Mouse (Mus musculus): ENCODE measurements around the gene Ubr1. TPM values are rescaled to one million over a fixed set of nuclear protein-coding genes. Genes with fewer than 3 reads are reported as not detected.

Gene Ubr1
- polyA plus RNA-seq, 1 experiment from 2014 or later: 23.2 TPM

GRCm38 (mm10) chr2:120970045-120970539, 423 bp downstream of the Ubr1 start:
- under 1% methylated on average over 23 of the region's 23 CpGs for WGBS
- Histone ChIP-seq H3K27ac (replicated peaks) (peak overlapping the region; percentile 95), H3K27me3 (ENCODE audit: low read depth, poor library complexity, severe bottlenecking) (peaks cover 4% of the 10 kb centered on the region; the same call in 1 of the 2 replicates), H3K9me3 (replicated peaks) (no peaks in the 10 kb centered on the region), H3K36me3 (peaks cover 5% of the 10 kb centered on the region; the same call in 1 of the 2 replicates), H3K4me1 (peaks cover 29% of the 10 kb centered on the region), H3K4me3 (peak overlapping the region; percentile 88)
- DNase-seq (ENCODE audit: low spot score): no peak

DNA sequence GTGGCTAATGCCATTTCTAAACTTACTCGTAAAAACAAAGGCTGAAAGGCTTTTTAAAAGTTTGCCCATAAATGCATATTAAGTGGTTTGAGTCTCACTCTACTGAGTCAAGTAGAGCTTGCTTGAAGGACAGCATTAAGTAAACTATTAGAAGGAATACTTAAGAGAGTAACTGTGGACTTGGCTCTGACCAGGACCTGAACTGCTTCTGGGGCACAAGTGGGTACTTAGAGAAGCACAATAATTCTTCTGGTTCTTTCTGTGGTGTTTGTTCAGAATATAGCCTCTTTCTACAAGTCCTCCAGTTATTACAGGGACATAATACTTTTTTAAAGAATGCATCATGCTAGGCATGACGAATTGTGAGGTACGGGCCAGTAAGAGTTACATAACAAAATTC, 5.0 kb downstream of the Ubr1 start:
- 93% methylated on average over 3 of the region's 3 CpGs for WGBS
- DNase-seq (ENCODE audit: low spot score): no peak
- Histone ChIP-seq H3K4me3 (no peak overlapping the region), H3K27me3 (ENCODE audit: low read depth, poor library complexity, severe bottlenecking) (no peaks in the 10 kb centered on the region), H3K4me1 (peaks cover 15% of the 10 kb centered on the region), H3K9me3 (replicated peaks) (no peaks in the 10 kb centered on the region), H3K27ac (replicated peaks) (no peak overlapping the region), H3K36me3 (peaks cover 12% of the 10 kb centered on the region)

DNA sequence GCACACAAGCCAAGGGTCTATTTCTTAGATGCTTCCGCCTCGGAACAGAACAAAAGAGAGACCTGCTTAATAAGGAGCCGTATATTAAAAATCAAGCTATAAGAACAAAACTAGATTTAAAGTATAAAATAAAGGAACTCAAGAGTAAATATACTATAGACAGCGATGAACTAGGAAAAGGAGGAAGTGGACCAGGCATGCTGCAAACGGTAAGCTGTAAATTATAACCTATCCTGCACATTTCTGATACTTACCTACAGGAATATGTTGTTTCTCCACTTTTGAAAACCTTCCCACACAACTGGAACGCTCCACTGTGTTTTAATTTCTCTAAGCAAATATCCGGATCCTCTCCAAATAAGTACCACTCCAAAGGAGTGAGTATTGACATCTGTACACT, 7.4 kb downstream of the Ubr1 start:
- H3K4me1 ChIP-seq: no peaks in the 10 kb centered on the region
- H3K27me3 ChIP-seq (ENCODE audit: low read depth, poor library complexity, severe bottlenecking): no peaks in the 10 kb centered on the region
- 93% methylated on average over 7 of the region's 7 CpGs for WGBS
- no peak for DNase-seq (ENCODE audit: low spot score)
- no peak overlapping the region for H3K4me3 ChIP-seq
- no peak overlapping the region for H3K27ac ChIP-seq (replicated peaks)
- no peaks in the 10 kb centered on the region for H3K9me3 ChIP-seq (replicated peaks)
- H3K36me3 ChIP-seq: peaks cover 29% of the 10 kb centered on the region

DNA sequence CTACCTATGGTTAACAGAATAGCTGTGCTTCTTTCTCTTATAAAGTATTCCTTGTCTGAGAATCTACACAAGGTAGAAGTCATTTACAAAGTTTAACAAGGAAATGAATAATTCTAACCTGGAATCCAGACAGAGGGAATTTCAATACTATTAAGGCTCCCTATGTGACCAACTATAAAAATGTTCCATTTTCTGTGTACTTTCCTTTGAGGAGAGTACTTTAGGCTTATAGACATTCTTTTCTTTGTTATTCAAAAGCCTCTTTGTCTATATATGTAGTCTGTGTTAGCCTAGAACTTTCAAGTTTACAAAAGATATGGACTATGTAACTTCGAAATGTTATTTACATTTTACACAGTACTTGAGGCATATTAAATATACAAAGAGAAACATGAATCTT, 10.3 kb downstream of the Ubr1 start:
- H3K9me3 ChIP-seq (replicated peaks): no peaks in the 10 kb centered on the region
- H3K4me3 ChIP-seq: no peak overlapping the region
- no peak overlapping the region for H3K27ac ChIP-seq (replicated peaks)
- DNase-seq (ENCODE audit: low spot score): no peak
- WGBS: 95% methylated on average over 1 of the region's 1 CpGs
- H3K27me3 ChIP-seq (ENCODE audit: low read depth, poor library complexity, severe bottlenecking): no peaks in the 10 kb centered on the region
- peaks cover 27% of the 10 kb centered on the region for H3K36me3 ChIP-seq
- H3K4me1 ChIP-seq: no peaks in the 10 kb centered on the region

DNA sequence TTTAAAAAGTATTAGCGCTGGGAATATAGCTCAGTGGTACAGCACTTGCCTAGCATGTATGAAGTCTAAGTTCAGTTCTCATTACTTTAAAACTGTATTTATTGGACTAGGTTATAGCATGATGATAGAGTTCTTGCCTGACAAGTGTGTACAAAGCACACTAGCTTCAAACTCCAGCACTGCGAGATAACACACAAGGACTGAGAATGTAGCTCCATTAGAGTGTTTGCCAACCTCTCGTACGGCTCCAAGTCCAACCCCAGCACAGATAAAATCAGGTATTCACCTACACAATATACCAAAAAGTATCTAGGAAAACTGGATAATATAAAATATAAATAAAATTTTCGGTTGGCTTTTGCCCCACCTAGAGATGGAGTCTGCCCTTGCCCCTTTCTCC, 10.7 kb downstream of the Ubr1 start:
- H3K4me1 ChIP-seq: no peaks in the 10 kb centered on the region

DNA sequence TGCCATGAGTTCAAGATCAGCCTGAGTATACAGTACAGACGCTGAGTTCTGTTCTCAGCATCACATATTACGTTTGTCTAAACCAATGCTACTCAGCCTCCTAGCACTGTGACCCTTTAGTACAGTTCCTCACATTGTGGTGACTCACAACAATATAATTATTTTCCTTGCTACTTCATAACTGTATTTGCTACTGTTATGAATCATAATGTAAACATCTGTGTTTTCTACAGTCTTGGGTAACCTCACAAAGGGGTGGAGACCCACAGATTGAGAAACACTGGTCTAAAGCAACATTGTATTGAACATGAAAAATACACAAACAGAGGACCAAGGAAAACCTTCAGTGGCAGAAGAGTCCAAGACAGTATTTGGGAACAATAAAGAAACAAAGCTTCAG, 11.2 kb downstream of the Ubr1 start:
- H3K9me3 ChIP-seq (replicated peaks): no peaks in the 10 kb centered on the region
- H3K27me3 ChIP-seq (ENCODE audit: low read depth, poor library complexity, severe bottlenecking): no peaks in the 10 kb centered on the region
- peaks cover 36% of the 10 kb centered on the region for H3K36me3 ChIP-seq
- no peaks in the 10 kb centered on the region for H3K4me1 ChIP-seq
- no peak overlapping the region for H3K4me3 ChIP-seq
- WGBS: 99% methylated on average over 2 of the region's 2 CpGs
- no peak overlapping the region for H3K27ac ChIP-seq (replicated peaks)
- DNase-seq (ENCODE audit: low spot score): no peak

More for the DNA sequence above, 10.7 kb downstream of the Ubr1 start:
- DNase-seq (ENCODE audit: low spot score): no peak
- Histone ChIP-seq H3K4me3 (no peak overlapping the region), H3K27ac (replicated peaks) (no peak overlapping the region), H3K36me3 (peaks cover 31% of the 10 kb centered on the region), H3K9me3 (replicated peaks) (no peaks in the 10 kb centered on the region), H3K27me3 (ENCODE audit: low read depth, poor library complexity, severe bottlenecking) (no peaks in the 10 kb centered on the region)
- 94% methylated on average over 5 of the region's 5 CpGs for WGBS

- no peaks in the 10 kb centered on the region for H3K9me3 ChIP-seq (replicated peaks)
- no peak overlapping the region for H3K27ac ChIP-seq (replicated peaks)
- H3K4me3 ChIP-seq: no peak overlapping the region
- no peaks in the 10 kb centered on the region for H3K4me1 ChIP-seq
- DNase-seq (ENCODE audit: low spot score): no peak
- WGBS: 88% methylated on average over 2 of the region's 2 CpGs
- peaks cover 72% of the 10 kb centered on the region for H3K36me3 ChIP-seq
- H3K27me3 ChIP-seq (ENCODE audit: low read depth, poor library complexity, severe bottlenecking): no peaks in the 10 kb centered on the region
These were observed 18.2 kb downstream of the Ubr1 start for GRCm38 (mm10) chr2:120952176-120952938.

- DNase-seq (ENCODE audit: low spot score): no peak
- H3K36me3 ChIP-seq: peaks cover 83% of the 10 kb centered on the region
These were observed 19.3 kb downstream of the Ubr1 start for GRCm38 (mm10) chr2:120951208-120951607.

GRCm38 (mm10) chr2:120933038-120933437, 37.5 kb downstream of the Ubr1 start:
- Histone ChIP-seq H3K9me3 (replicated peaks) (no peaks in the 10 kb centered on the region), H3K36me3 (peaks cover 83% of the 10 kb centered on the region), H3K4me1 (no peaks in the 10 kb centered on the region), H3K27me3 (ENCODE audit: low read depth, poor library complexity, severe bottlenecking) (no peaks in the 10 kb centered on the region), H3K27ac (replicated peaks) (no peak overlapping the region), H3K4me3 (no peak overlapping the region)
- no peak for DNase-seq (ENCODE audit: low spot score)
- WGBS: 95% methylated on average over 3 of the region's 3 CpGs

More at GRCm38 (mm10) chr2:120951208-120951607, 19.3 kb downstream of the Ubr1 start:
- H3K9me3 ChIP-seq (replicated peaks): no peaks in the 10 kb centered on the region
- no peak overlapping the region for H3K27ac ChIP-seq (replicated peaks)
- H3K4me1 ChIP-seq: no peaks in the 10 kb centered on the region
- no peaks in the 10 kb centered on the region for H3K27me3 ChIP-seq (ENCODE audit: low read depth, poor library complexity, severe bottlenecking)
- WGBS: 89% methylated on average over 5 of the region's 5 CpGs
- no peak overlapping the region for H3K4me3 ChIP-seq

- no peak for DNase-seq (ENCODE audit: low spot score)
- Histone ChIP-seq H3K36me3 (peaks cover 59% of the 10 kb centered on the region), H3K27me3 (ENCODE audit: low read depth, poor library complexity, severe bottlenecking) (no peaks in the 10 kb centered on the region), H3K27ac (replicated peaks) (no peak overlapping the region), H3K4me1 (no peaks in the 10 kb centered on the region), H3K9me3 (replicated peaks) (no peaks in the 10 kb centered on the region), H3K4me3 (no peak overlapping the region)
- WGBS: 72% methylated on average over 4 of the region's 4 CpGs
These were observed 61.0 kb downstream of the Ubr1 start for GRCm38 (mm10) chr2:120909556-120909955.

- Histone ChIP-seq H3K27me3 (ENCODE audit: low read depth, poor library complexity, severe bottlenecking) (no peaks in the 10 kb centered on the region), H3K27ac (replicated peaks) (no peak overlapping the region), H3K9me3 (replicated peaks) (no peaks in the 10 kb centered on the region), H3K4me3 (no peak overlapping the region), H3K4me1 (no peaks in the 10 kb centered on the region), H3K36me3 (peaks cover 95% of the 10 kb centered on the region)
- 96% methylated on average over 3 of the region's 3 CpGs for WGBS
- DNase-seq (ENCODE audit: low spot score): no peak
These were observed 74.2 kb downstream of the Ubr1 start for GRCm38 (mm10) chr2:120896361-120896760.

DNA sequence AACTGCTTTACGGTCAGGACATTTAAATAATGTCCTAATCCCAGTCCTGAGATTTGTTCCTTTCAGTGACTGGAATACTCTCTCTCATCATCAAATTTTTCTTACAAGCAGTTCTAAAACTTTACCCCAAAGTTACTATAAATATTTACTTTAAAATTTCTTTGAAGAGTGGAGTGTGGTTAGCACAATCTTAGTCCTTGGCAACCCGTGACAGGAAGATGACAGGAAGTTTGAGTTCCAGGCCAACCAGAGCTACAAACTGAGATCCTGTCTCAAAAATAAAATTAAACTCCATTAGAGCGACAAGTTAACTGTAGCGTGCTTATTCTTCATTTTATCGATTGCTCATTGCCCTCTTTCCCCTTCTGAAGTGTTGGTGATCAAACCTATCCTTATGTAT, 82.9 kb downstream of the Ubr1 start:
- H3K4me1 ChIP-seq: no peaks in the 10 kb centered on the region
- no peaks in the 10 kb centered on the region for H3K9me3 ChIP-seq (replicated peaks)
- H3K36me3 ChIP-seq: peaks cover 82% of the 10 kb centered on the region
- H3K27ac ChIP-seq (replicated peaks): no peak overlapping the region
- 94% methylated on average over 5 of the region's 5 CpGs for WGBS
- no peak for DNase-seq (ENCODE audit: low spot score)
- H3K4me3 ChIP-seq: no peak overlapping the region
- H3K27me3 ChIP-seq (ENCODE audit: low read depth, poor library complexity, severe bottlenecking): no peaks in the 10 kb centered on the region

- H3K4me3 ChIP-seq: no peak overlapping the region
- 87% methylated on average over 2 of the region's 2 CpGs for whole genome bisulfite sequencing
- H3K36me3 ChIP-seq: peaks cover 82% of the 10 kb centered on the region
These were observed 97.3 kb downstream of the Ubr1 start for GRCm38 (mm10) chr2:120873192-120873591.

More at GRCm38 (mm10) chr2:120873192-120873591, 97.3 kb downstream of the Ubr1 start:
- H3K9me3 ChIP-seq (replicated peaks): no peaks in the 10 kb centered on the region
- no peak overlapping the region for H3K27ac ChIP-seq (replicated peaks)
- DNase-seq (ENCODE audit: low spot score): no peak
- H3K27me3 ChIP-seq (ENCODE audit: low read depth, poor library complexity, severe bottlenecking): no peaks in the 10 kb centered on the region
- H3K4me1 ChIP-seq: no peaks in the 10 kb centered on the region
